Mouse (Mus musculus): Measurements from ENCODE around the gene Gm20498. TPM values are rescaled to one million over a fixed set of nuclear protein-coding genes. Genes with fewer than 3 reads are reported as not detected.

Gene Gm20498
- total RNA-seq, 2 experiments from 2014 or later: 33.6 to 36.8 TPM

DNA sequence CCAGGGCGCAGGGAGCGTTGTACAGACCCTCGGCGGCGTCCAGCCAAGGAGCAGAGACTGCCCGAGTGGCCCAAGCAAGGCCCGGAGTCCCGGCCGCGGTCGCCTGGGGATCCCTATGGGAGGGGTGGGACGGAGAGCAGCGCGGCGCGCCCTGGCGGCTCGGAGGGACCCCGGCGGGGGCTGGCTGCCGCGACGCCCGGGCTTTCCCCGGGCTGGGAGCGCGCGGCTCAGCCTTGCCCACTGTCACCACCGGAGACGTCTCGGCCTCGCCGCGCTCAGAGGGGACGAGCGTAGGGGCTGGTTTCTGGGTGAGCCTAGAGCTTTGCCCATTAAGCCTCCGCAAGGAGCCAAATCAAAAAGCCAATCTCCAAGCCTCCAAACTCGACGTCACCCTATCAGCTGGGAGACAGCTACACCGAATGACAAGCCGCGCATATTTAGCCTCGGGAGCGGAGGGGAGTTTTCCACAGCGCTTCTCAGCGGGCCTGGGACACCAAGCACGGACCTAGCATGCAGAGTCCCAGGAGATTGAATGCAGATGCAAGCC lies 199.8 kb downstream of the Gm20498 start, which contains the start of gene Slc8a3:
Gene Slc8a3, minus strand, starts transcription at position 306 of the 547 bp plus-strand sequence.
- DNase-seq: peak; percentile 39

DNA sequence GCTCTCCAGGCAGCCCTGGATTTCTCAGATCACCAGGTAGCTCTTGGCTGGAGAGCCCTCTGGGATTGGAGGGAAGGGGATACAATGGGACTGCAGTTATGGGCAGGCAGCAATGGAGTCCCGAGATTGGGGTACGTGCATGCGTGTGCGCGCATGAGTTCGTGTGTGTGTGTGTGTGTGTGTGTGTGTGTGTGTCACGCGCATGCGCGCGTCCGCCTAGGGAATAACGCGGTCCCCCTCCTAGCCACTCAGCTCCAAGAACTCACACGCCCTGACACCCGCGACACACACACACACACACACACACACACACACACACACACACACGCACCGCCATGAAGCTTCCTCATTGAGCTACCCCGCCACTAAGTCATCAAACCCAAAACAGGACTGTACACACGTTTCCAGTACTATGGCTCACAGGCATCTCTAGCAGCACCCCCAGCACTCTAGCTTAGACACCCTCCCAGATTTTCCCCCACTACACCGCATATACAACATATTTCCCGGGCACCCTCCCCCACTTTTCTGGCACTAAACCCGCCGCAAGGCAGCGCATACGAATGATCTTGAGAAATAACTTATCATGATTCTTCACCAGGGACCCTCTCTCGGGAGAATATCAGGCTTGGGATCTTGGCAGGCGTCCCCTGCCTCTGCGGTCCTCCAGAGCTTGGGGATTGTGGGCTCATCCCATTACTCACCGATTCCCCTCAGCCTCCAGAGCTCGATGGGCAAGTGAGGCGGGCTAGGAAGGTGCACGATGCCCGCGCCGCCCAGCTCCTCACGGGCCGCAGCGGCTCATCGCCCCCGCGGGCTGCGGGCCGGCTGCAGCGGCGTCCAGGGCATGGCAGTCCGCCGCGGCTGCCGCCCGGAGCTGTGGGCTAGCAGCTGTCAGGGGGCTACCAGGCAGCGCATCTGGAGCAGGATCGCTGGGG lies 200.5 kb downstream of the Gm20498 start:
- peak; percentile 37 for DNase-seq

DNA sequence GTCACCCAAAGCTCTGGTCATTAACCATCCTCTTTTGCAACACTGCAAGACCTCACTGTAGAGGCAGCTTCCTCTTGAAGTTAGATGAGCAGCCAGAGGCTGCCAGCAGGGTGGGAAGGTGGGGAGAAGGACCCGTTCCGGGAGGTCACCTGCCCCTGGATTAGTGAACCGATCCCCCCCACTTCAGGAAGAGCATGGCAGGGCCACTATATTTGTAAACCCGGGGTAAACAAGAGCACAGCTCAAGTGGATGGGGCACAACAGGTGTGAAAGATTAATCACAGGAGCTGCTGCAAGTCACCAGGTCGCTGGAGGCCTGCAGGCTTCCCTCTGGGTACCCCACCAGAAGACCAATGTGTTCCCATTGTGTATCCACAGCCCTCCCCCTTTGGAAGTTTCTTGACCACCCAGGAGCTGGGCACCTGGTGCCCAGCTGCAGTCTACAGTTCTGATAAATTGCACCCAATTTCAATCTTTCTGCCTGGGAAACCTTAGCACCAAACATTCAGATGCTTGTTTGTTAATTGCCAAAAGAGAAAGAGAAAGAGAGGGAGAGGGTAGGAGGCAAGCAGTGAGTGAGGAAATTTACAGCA lies 201.6 kb downstream of the Gm20498 start:
- no peak for DNase-seq

DNA sequence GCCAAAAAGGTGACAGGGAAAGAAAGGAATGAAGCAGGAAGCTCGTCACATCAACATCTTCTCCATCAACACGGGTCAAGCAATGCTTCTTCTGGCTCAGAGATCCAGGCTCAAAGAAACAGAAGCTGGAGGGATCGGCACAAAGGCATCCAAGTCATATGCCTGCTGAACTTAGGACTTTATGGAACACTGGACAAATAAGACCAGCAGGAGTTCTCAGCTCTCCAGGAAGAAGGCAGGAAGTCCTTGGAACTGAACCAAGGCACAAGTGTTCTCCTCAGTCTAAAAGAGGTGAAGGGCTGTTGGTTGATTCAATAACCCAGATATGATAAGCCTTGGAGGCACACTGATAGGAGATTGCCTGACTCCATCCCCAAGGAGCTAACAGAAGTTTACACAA lies 207.7 kb downstream of the Gm20498 start:
- no peak for DNase-seq

DNA sequence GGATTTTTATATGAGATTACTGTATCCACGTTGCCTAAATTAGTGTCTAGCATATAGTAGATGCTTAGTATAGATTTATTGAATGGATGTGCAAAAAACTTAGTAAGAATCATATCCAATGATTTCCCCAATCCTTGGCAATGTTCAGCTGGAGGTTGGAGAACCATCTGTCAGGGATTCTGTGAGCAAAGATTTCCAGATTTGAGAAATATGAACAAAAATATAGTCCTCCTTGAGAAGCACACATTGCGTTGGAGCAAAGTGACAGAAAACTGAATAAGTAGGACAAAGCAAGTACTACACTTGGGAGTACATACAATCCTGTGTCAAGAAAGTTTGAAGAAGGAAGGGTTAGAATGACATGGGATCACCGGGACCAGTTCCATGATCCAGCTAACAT lies 208.6 kb downstream of the Gm20498 start:
- no peak for DNase-seq

DNA sequence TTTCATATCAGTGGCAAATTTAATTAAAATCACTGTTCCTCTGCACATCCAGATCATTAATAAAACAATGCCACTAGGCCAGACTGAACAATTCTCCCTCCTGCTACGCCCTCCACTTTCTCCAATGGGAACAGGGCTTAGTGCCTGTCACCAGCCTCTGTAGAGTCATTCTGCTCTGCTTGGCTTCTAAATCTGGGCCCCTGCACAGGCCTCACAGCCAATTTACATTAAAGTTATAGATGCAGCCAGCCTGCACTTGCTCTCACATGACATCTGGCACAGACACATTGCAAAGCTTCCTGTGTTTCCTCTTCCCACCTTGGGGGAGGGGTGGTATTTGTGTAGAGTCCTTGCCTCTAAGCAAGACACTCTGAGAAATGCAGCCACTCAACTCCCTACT lies 211.7 kb downstream of the Gm20498 start:
- DNase-seq: no peak

DNA sequence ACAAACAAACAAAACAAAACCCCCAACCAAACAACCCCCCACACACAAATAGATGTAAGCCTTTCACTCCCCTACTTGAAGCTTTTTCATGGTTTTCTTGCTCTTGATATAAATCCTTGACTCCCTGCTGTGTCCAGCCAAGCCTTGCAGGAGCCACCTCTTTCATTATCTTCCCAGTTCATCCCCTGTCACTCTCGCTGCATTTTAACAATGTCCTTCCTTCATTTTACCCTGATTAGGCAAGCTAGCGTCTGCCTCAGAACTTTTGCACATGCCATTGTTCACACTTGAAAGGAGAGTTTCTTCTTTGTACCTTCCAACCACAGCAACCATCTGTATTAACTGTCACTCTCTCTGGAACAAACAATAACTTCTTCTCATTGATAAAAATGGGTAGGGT lies 214.9 kb downstream of the Gm20498 start:
- no peak for DNase-seq

DNA sequence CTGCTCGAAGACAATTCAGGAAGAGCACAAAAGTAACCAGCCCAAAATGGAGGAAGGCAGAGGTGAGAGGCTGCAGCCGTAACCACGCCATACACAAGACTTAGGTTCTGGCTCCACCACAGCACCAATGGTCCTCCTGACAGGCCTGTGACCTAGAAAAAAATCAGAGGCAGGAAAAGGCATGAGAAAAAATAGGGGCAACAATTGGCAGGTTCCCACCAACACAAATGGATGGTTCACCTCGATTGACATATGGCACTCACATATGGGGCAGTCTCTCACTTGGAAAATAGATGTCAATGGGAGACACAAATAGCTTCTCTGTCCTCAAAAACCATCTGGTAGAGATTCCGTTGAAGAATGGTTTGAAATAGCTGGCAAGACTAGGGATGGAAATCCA lies 216.8 kb downstream of the Gm20498 start:
- no peak for DNase-seq

Other genes starting within 250 kb of the Gm20498 start
- gene Slc8a3, start 199.7 kb downstream of the Gm20498 start, total RNA-seq (2021): 1 to 10 TPM; 1.9 to 2.3 TPM
- gene Gm4787, start 153.4 kb downstream of the Gm20498 start, total RNA-seq (2021): 1 to 10 TPM in 1 of 2 experiments, under 1 TPM in 1; 0.66 to 2.6 TPM
- gene Adam4, start 111.0 kb downstream of the Gm20498 start, total RNA-seq (2021): 1 to 10 TPM in 1 of 2 experiments, under 1 TPM in 1; 0.96 to 2.5 TPM
- 100 to 1,000 TPM; 101 to 111 TPM for gene Cox16, start 47.8 kb downstream of the Gm20498 start, total RNA-seq (2021)
- 10 to 100 TPM; 32.7 to 33.4 TPM for gene Synj2bp, start within 50 bp of the Gm20498 start, total RNA-seq (2021)
- not detected for gene Adam21, start 35.6 kb upstream of the Gm20498 start, total RNA-seq (2021)
- gene Med6, start 62.1 kb upstream of the Gm20498 start, total RNA-seq (2021): 10 to 100 TPM; 25.0 to 25.9 TPM
- 1 to 10 TPM; 3.6 to 6.8 TPM for gene Ttc9, start 98.3 kb upstream of the Gm20498 start, total RNA-seq (2021)
- gene Map3k9, start 248.3 kb upstream of the Gm20498 start, total RNA-seq (2021): 1 to 10 TPM; 1.1 to 2.0 TPM